Mouse (Mus musculus) layer of hippocampus, postnatal 25 days (tissue): ENCODE data around the gene Trim75. TPM values are rescaled to one million over a fixed set of nuclear protein-coding genes. Genes with fewer than 3 reads are reported as not detected.

ENCODE experiments used
- DNase-seq, 2 experiments: peaks; one replicate each; pipeline ENCODE4 v3.0.0; 2022; ENCODE audit warnings: mixed read lengths in 2 of 2, low spot score in 1 of 2; ENCODE audit errors: extremely low spot score in 1 of 2
- total RNA-seq, 2 experiments: library from RNA; stranded (reverse); gene quantifications; 2 replicates each; pipeline ENCODE4 v1.2.3; 2021

Gene Trim75
- total RNA-seq, 2 experiments from 2014 or later: not detected

DNA sequence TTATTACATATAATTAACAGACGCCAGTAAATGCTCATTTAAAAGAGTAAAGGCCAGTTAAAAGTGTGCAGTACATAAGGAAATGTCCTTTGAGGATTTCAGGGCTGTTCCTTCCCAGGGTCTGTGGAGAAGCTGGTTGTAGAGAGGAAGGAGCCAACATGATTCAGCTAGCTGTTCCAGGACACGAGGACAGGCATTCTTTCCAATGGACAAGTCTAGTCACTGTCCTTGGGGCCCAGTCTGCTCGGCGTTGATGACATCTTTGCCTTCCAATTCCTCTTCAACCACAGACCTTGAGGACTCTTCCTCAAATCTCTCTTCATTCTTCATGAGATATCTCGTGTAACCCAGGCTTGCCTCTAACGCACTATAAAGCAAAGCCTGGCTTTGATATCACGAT, 42.0 kb downstream of the Trim75 start:
- DNase-seq: no peak

GRCm38 (mm10) chr8:64944831-64945230, 42.8 kb downstream of the Trim75 start:
- no peak for DNase-seq

DNA sequence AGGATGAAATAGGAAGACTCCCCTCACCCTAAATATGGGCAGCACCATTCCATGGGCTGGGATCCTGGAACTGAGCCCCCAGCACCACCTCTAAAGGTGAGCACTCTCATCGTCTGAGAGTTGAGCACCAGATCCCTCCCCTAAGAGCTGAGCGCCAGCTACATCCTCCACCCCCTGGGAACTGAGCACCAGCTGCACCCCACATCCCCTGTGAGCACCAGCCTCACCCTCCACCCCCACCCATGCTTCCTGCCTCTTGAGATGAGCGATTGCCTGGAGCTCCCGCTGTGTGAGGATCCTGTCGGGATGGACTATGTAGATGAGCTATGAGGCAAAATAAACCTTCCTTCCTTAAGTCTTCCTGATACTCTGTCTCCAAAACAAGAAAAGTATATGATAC, 44.7 kb downstream of the Trim75 start:
- no peak for DNase-seq

- peak; percentile 80 to 97 for DNase-seq
Measured at GRCm38 (mm10) chr8:64941495-64941894, 46.1 kb downstream of the Trim75 start.

- no peak for DNase-seq
Measured at GRCm38 (mm10) chr8:64941019-64941418, 46.6 kb downstream of the Trim75 start.

DNA sequence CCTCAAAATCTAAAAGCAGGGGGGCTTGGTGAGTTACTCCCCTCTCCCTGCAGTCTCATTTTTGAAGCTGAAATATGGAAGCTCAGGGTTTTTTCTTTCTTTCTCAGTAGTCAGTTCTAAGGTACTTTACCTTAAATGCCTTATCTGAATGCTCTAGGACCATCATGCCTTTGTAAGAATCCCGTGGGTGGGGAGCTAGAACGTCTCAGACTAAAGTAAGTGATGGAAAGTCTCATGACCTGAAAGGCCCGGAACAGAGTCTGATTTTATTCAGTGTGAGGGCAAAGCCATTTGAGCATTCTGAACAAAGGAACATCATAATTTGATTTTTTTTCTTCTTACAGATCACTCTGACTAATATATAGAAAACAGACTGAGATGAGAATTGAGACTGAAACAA, 52.6 kb downstream of the Trim75 start:
- DNase-seq: no peak

Other genes with a start within 250 kb of the Trim75 start
- gene Klhl2, start 137.8 kb downstream of the Trim75 start, total RNA-seq: 100 to 1,000 TPM; 266 to 309 TPM
- gene Tmem192, start 40.6 kb downstream of the Trim75 start, total RNA-seq: 10 to 100 TPM; 21.6 to 22.5 TPM
- gene Trim61, start 30.7 kb upstream of the Trim75 start, total RNA-seq: not detected
- gene Trim60, start 30.8 kb upstream of the Trim75 start, total RNA-seq: not detected
- gene Apela, start 49.5 kb upstream of the Trim75 start, total RNA-seq: under 1 TPM in 1 of 2 experiments, not detected in 1; 0.66 TPM
- not detected for gene Gm10663, start 87.2 kb upstream of the Trim75 start, total RNA-seq
- not detected for gene BC030870, start 141.7 kb upstream of the Trim75 start, total RNA-seq